Mouse (Mus musculus) embryonic facial prominence, embryonic 12.5 days (tissue): ENCODE measurements around the gene Slf1. TPM values are rescaled to one million over a fixed set of nuclear protein-coding genes. Genes with fewer than 3 reads are reported as not detected.

Source experiments
- polyA plus RNA-seq: library from polyadenylated mRNA; unstranded; fragments of >200 nt; fragmentation: Nextera tagmentation; extraction: Ambion mirVana; gene quantifications from 2 replicates; pipeline ENCODE4 v1.2.1, GENCODE M21; 2016

Gene Slf1
- polyA plus RNA-seq, 1 experiment from 2014 or later, result 52.4 TPM

Other genes with a start within 250 kb of the Slf1 start
- 10.6 and 10.8 TPM in 2 replicates for gene 2210408I21Rik, start 67 bp upstream of the Slf1 start, polyA plus RNA-seq